Mouse (Mus musculus): ENCODE measurements at regions not wholly inside any gene's neighbourhood (a gene's known extent, or its start where the extent isn't known, plus 50 kb on each side); places are given as distances from the start of the nearest gene placed in this dataset.

- Histone ChIP-seq H3K4me2 (no peak overlapping the region), H3K9ac (no peak overlapping the region), H3K9me3 (no peaks in the 10 kb centered on the region), H3K4me1 (no peaks in the 10 kb centered on the region), H3K27me3 (replicated peaks) (no peaks in the 10 kb centered on the region), H3K36me3 (no peaks in the 10 kb centered on the region), H3K4me3 (no peak overlapping the region), H3K27ac (replicated peaks) (no peak overlapping the region)
- ATAC-seq (ENCODE audit: extremely low read depth, insufficient number of reproducible peaks, low FRiP score, low TSS enrichment): no peak
Measured at GRCm38 (mm10) chr5:129429897-129430296, 71.1 kb upstream of the Sfswap start.

GRCm38 (mm10) chr5:129430330-129430729 is 70.7 kb upstream of the Sfswap start:
- Histone ChIP-seq H3K9me3 (no peaks in the 10 kb centered on the region), H3K4me1 (no peaks in the 10 kb centered on the region), H3K36me3 (no peaks in the 10 kb centered on the region), H3K27me3 (replicated peaks) (no peaks in the 10 kb centered on the region), H3K4me3 (no peak overlapping the region), H3K9ac (no peak overlapping the region), H3K4me2 (no peak overlapping the region), H3K27ac (replicated peaks) (no peak overlapping the region)
- ATAC-seq (ENCODE audit: extremely low read depth, insufficient number of reproducible peaks, low FRiP score, low TSS enrichment): no peak
- WGBS: 71% methylated on average over 3 of the region's 3 CpGs

- Histone ChIP-seq H3K27ac (replicated peaks) (no peak overlapping the region), H3K4me2 (no peak overlapping the region), H3K36me3 (no peaks in the 10 kb centered on the region), H3K9ac (no peak overlapping the region), H3K9me3 (no peaks in the 10 kb centered on the region), H3K4me3 (no peak overlapping the region), H3K4me1 (peaks cover 9% of the 10 kb centered on the region), H3K27me3 (replicated peaks) (peaks cover 12% of the 10 kb centered on the region)
- no peak for ATAC-seq (ENCODE audit: extremely low read depth, insufficient number of reproducible peaks, low FRiP score, low TSS enrichment)
- 45% methylated on average over 7 of the region's 7 CpGs for WGBS
Measured at GRCm38 (mm10) chr5:129449931-129450573, 51.0 kb upstream of the Sfswap start.
